Mouse (Mus musculus): ENCODE results near the gene Actr1b.

DNA sequence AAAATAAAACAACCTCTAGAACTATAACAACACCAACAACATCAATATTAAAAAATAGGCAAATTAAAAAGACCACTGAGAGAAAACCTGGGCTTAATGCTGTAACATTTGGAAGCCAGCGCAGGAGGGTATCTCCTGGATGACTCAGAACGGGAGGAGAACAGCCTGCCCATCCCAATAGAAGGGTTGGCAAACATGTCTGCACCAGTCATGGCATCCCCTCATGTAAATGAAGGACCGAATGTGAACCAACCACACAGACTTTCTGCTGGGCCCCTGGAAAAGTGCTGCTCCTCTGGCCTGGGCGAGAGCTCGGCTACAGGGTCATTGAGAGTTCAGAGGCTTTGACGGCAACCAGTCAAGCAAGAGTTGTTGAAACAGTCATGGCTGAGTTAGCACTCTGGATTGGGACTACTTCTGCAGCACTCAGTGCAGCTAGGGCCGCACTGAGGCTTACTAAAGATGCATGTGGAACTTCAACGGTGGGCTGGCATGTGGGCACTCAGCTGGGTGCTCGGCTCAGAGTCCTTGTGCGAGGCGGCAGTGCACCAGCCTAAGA is 49.0 kb downstream of the Actr1b start:
- no peak for TF ChIP-seq CTCF (IDR thresholded peaks at IDR 0.05; ENCODE audit: low read depth)
- no peak for TF ChIP-seq EP300 (optimal IDR thresholded peaks at IDR 0.05)
